Mouse (Mus musculus): ENCODE data around the gene Ctso.

DNA sequence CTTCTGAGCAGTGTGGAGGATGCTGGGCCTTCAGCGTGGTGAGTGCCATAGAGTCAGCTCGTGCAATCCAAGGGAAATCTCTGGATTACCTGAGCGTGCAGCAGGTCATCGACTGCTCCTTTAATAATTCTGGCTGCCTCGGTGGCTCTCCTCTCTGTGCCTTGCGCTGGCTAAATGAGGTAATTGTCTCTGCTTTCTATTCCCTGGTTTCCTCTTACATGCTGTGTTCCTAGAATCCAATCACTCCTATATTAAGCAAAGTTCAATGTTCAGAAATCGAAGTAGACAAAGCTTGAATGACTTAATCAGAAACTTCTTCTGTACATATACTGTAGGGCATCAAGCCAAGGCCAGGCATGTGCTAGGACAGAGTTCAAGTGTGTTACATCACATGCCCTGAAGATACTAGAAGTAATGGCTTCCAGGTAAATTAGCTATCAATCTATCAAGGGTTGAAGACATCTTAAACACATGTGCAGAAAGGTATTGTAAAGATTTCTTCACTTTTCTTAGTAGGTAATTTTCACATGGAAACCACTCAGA, 12.5 kb downstream of the Ctso start:
- TF ChIP-seq EP300 (optimal IDR thresholded peaks at IDR 0.05) (no peak), CTCF (IDR thresholded peaks at IDR 0.05; ENCODE audit: low read depth) (no peak)
